In the genomic region with DNA sequence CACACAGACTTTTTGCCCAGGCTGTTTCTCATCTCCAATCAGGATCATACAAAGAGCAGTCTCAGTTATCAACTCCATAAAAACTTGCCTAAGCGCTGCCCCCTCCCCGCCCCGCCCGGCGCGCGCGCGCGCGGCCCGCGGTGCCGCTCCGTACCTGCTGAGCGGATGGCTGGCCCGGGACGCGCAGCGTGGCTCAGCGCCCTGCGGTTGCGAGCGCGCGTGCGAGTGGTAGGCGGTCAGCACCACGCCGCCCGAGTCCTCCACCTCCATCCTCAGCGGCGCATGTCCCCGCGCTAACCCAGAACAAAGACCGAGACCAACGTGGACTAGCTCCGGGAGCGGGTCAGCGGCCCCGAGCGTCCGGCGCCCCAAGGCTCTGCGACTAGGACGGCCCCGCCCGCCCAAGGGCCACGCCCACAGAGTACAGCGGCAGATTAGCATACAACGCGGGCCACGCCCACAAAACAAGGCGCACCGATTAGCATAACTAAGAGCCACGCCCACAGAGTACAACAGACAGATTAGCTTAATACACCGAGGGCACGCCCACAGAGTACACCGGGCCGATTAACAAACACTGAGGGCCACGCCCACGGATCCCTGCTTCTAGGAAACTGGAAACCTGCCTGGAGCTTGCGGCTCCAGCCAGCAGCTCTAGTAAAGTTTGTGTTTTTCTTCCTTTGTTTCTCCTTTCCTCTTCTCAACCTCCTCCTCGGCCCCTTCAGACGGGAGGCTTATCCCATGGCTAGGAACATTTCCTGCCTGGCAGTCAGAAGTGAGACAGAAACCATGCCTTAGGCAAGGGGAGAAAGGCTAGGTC, we compare ENCODE assay signal across 8 mouse cellular contexts. TPM values are rescaled to one million over a fixed set of nuclear protein-coding genes. Genes with fewer than 3 reads are reported as not detected.
DNase-seq lines count a peak whose midpoint lies in the region; ATAC-seq lines count a peak whose summit lies in the region.

A gene (minus strand): TSS at position 380 of the 820 bp plus-strand sequence.

- ATAC-seq in hindbrain, embryonic 13.5 days (ENCODE audit: low FRiP score), result peak; percentile 93

- H3K4me1 ChIP-seq in hindbrain, embryonic 13.5 days (replicated peaks), result peaks cover 25% of the 10 kb centered on the region

- peak within 1 kb of the TSS; percentile 77 for H3K9ac ChIP-seq in hindbrain, embryonic 13.5 days

- peak; percentile 6 for DNase-seq in T-cell, adult 2 months (ENCODE audit: low spot score)
- DNase-seq in cerebellum, postnatal 14 days, result peak; percentile 69 to 70
- DNase-seq in frontal cortex, postnatal 25 days (ENCODE audit: low spot score in 2 of 2), result peak; percentile 19 to 36
- peak; percentile 13 to 29 for DNase-seq in layer of hippocampus, postnatal 25 days (ENCODE audit: extremely low spot score in 1 of 2, low spot score in 1 of 2)
- peak; percentile 92 for DNase-seq in lung, postnatal 14 days
- DNase-seq in ovary, postnatal 36 days (ENCODE audit: low spot score), result peak; percentile 93
- peak; percentile 52 for DNase-seq in thymus, postnatal 14 days

- no peaks in the 10 kb centered on the region for H3K27me3 ChIP-seq in hindbrain, embryonic 13.5 days

- H3K9me3 ChIP-seq in hindbrain, embryonic 13.5 days, result no peaks in the 10 kb centered on the region

- WGBS in hindbrain, embryonic 13.5 days, result under 1% methylated on average over 64 of the region's 65 CpGs

- no peaks in the 10 kb centered on the region for H3K36me3 ChIP-seq in hindbrain, embryonic 13.5 days

- H3K4me2 ChIP-seq in hindbrain, embryonic 13.5 days, result peak within 1 kb of the TSS; percentile 67

- H3K4me3 ChIP-seq in hindbrain, embryonic 13.5 days, result peak within 1 kb of the TSS; percentile 66

- peak within 1 kb of the TSS; percentile 80 for H3K27ac ChIP-seq in hindbrain, embryonic 13.5 days

RNA-seq across cellular contexts. Expression of the gene that starts here (rescaled TPM):
- polyA plus RNA-seq in hindbrain, embryonic 13.5 days (2015; fragmentation: Nextera tagmentation; extraction: Ambion mirVana), result 13.1 and 14.7 TPM in 2 replicates
- total RNA-seq in layer of hippocampus, postnatal 25 days (2021), result under 1 TPM; 0.32 to 0.49 TPM

Comparison
In these comparisons a context has a peak if more than half of its experiments do, and no peak if none do; other contexts are left out.
1. Peak in every context shown above with its lines: DNase-seq, ATAC-seq, H3K4me3 ChIP-seq and H3K27ac ChIP-seq.
2. Peak in DNase-seq in layer of hippocampus, postnatal 25 days; RNA of the gene not detected or under 1 TPM.
3. DNase-seq: peak in every context shown above with its lines; median percentile 93 in ovary, postnatal 36 days; 92 in lung, postnatal 14 days; 70 in cerebellum, postnatal 14 days; 52 in thymus, postnatal 14 days; 28 in frontal cortex, postnatal 25 days; 21 in layer of hippocampus, postnatal 25 days; 6 in T-cell, adult 2 months.